ENCODE assay signal across 23 mouse cellular contexts in the genomic region with DNA sequence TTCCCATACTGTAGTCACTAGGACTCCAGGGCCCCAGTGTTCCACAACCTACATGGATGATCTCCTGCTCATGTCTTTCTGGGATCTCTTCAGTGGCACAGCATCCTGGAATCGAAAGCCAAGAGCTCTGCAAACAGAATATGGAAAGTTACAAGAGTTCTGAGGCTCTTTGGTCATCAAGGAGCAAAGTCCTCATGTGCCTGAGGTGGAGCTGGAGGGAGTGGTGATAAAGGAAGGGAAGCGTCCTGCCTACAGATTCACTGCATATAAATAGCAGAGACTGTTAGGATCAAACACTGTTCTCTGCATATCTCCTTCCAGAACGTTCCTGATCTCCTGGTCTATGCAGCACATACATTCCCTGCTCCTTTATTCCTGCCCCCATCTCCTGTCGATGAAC.
"Had no signal": no experiment of that assay in that cellular context is flagged by ENCODE, and none has a peak within 500 bp of the region (broad histone marks: within the 10 kb centered on the region; RNA-seq: fewer than 3 reads in every experiment).

No protein-coding gene starts in this region.

- H3K36me3 ChIP-seq: heart, embryonic 13.5 days; heart, embryonic 15.5 days; hindbrain, embryonic 13.5 days; hindbrain, embryonic 15.5 days; limb, embryonic 13.5 days; limb, embryonic 15.5 days had no signal

- H3K9ac ChIP-seq: forebrain, postnatal 0 days; heart, embryonic 13.5 days; heart, embryonic 15.5 days; hindbrain, embryonic 13.5 days; hindbrain, embryonic 15.5 days; limb, embryonic 13.5 days; limb, embryonic 15.5 days had no signal

- H3K9me3 ChIP-seq: limb, embryonic 15.5 days had no signal

- H3K4me2 ChIP-seq: heart, embryonic 11.5 days; heart, embryonic 13.5 days; heart, embryonic 15.5 days; hindbrain, embryonic 13.5 days; hindbrain, embryonic 15.5 days; limb, embryonic 13.5 days; limb, embryonic 15.5 days; liver, embryonic 11.5 days had no signal

- ATAC-seq: forebrain, postnatal 0 days; hindbrain, postnatal 0 days had no signal

- H3K4me1 ChIP-seq: heart, embryonic 13.5 days; heart, embryonic 15.5 days; hindbrain, embryonic 13.5 days; hindbrain, embryonic 15.5 days; limb, embryonic 13.5 days; limb, embryonic 15.5 days had no signal

- H3K4me3 ChIP-seq: heart, embryonic 13.5 days; heart, embryonic 15.5 days; hindbrain, embryonic 13.5 days; hindbrain, embryonic 15.5 days; limb, embryonic 13.5 days; limb, embryonic 15.5 days had no signal

- H3K27me3 ChIP-seq: heart, embryonic 13.5 days; heart, embryonic 15.5 days; hindbrain, embryonic 13.5 days; hindbrain, embryonic 15.5 days; limb, embryonic 13.5 days; limb, embryonic 15.5 days had no signal

- DNase-seq: forebrain, postnatal 0 days; gastrocnemius, postnatal 14 days; gastrocnemius, postnatal 36 days; heart, adult 18-20 months; heart, postnatal 14 days; heart, postnatal 36 days; kidney, adult 18-20 months; kidney, adult 8-10 months; kidney, postnatal 10 days; kidney, postnatal 25 days; kidney, postnatal 4 days; layer of hippocampus, adult 9-11 months; layer of hippocampus, postnatal 36 days; left cerebral cortex, postnatal 4 days had no signal

- H3K27ac ChIP-seq: heart, embryonic 13.5 days; heart, embryonic 15.5 days; hindbrain, embryonic 13.5 days; hindbrain, embryonic 15.5 days; hindbrain, postnatal 0 days; limb, embryonic 13.5 days; limb, embryonic 15.5 days had no signal
